Mouse (Mus musculus) heart, postnatal 0 days (tissue): ENCODE data around the gene Spaca7. TPM values are rescaled to one million over a fixed set of nuclear protein-coding genes. Genes with fewer than 3 reads are reported as not detected.
"Not testable (repeated sequence)": the region's sequence is repeated elsewhere in the genome, so short reads cannot be mapped to it uniquely, and the experiment has no call there.

ENCODE experiments used
- ATAC-seq: fragments of 200-750 bp; cut with Nextera tagmentation; 2 replicates; pipeline ENCODE4 v1.8.0; 2017; ENCODE audit warnings: low read depth, moderate number of reproducible peaks, moderate library complexity; ENCODE audit not compliant: insufficient read depth
- DNase-seq: peaks from one replicate; pipeline ENCODE4 v3.0.0-alpha.2; 2016; ENCODE audit warnings: low spot score
- H3K27ac ChIP-seq: fragments of 300-500 bp; sonication (generic); 2 replicates; pipeline ENCODE4 v1.5.1; 2014; ENCODE audit warnings: low read depth, mild to moderate bottlenecking
- H3K27me3 ChIP-seq: fragments of 300-500 bp; sonication (generic); 2 replicates; pipeline ENCODE4 v1.6.1; 2014; ENCODE audit warnings: low read length, mixed read lengths; ENCODE audit not compliant: control insufficient read depth, insufficient read depth
- H3K36me3 ChIP-seq: fragments of 300-500 bp; sonication (generic); replicated peaks from 2 replicates; pipeline ENCODE4 v1.6.1; 2014; ENCODE audit warnings: low read length, mixed read lengths; ENCODE audit not compliant: control insufficient read depth, insufficient read depth
- H3K4me1 ChIP-seq: fragments of 300-500 bp; sonication (generic); 2 replicates; pipeline ENCODE4 v1.6.1; 2014; ENCODE audit warnings: antibody characterized with exemption; ENCODE audit not compliant: control insufficient read depth, insufficient read depth
- H3K4me2 ChIP-seq: fragments of 300-500 bp; sonication (generic); 2 replicates; pipeline ENCODE4 v1.6.1; 2014; ENCODE audit warnings: low read depth, mild to moderate bottlenecking, low read length, moderate library complexity
- H3K4me3 ChIP-seq: fragments of 300-500 bp; sonication (generic); 2 replicates; pipeline ENCODE4 v1.5.1; 2014; ENCODE audit warnings: low read depth, low read length
- H3K9ac ChIP-seq: fragments of 300-500 bp; sonication (generic); replicated peaks from 2 replicates; pipeline ENCODE4 v1.6.1; 2014; ENCODE audit warnings: low read depth, low read length, mixed read lengths
- H3K9me3 ChIP-seq: fragments of 300-500 bp; sonication (generic); replicated peaks from 2 replicates; pipeline ENCODE4 v1.6.1; 2016; ENCODE audit warnings: low read length; ENCODE audit not compliant: control insufficient read depth
- CTCF ChIP-seq: IDR thresholded peaks from 2 replicates; pipeline ENCODE4 v1.5.1; 2016; ENCODE audit warnings: antibody characterized with exemption, control low read depth, low read depth
- EP300 ChIP-seq: IDR thresholded peaks from 2 replicates; pipeline ENCODE4 v1.6.1; 2016; ENCODE audit warnings: antibody characterized with exemption, low read depth
- WGBS: fragments of 180-500 bp; shearing (Covaris S2); extraction: QIAGEN DNeasy Blood & Tissue Kit; methylation state at CpG from one replicate; pipeline ENCODE4 v1.1.7; 2014; 5-methylcytosine and 5-hydroxymethylcytosine counted together
- polyA plus RNA-seq: library from polyadenylated mRNA; unstranded; fragments of >200 nt; fragmentation: Nextera tagmentation; extraction: Ambion mirVana; gene quantifications from 2 replicates; pipeline ENCODE4 v1.2.1, GENCODE M21; 2015
- total RNA-seq: library from RNA; depleted of rRNA; stranded (reverse); fragments of >200 nt; gene quantifications from 2 replicates; pipeline ENCODE4 v1.2.3, GENCODE M21; 2014; ENCODE audit warnings: low replicate concordance

Gene Spaca7
- total and polyA plus RNA-seq, 2 experiments from 2014 or later, result not detected

DNA sequence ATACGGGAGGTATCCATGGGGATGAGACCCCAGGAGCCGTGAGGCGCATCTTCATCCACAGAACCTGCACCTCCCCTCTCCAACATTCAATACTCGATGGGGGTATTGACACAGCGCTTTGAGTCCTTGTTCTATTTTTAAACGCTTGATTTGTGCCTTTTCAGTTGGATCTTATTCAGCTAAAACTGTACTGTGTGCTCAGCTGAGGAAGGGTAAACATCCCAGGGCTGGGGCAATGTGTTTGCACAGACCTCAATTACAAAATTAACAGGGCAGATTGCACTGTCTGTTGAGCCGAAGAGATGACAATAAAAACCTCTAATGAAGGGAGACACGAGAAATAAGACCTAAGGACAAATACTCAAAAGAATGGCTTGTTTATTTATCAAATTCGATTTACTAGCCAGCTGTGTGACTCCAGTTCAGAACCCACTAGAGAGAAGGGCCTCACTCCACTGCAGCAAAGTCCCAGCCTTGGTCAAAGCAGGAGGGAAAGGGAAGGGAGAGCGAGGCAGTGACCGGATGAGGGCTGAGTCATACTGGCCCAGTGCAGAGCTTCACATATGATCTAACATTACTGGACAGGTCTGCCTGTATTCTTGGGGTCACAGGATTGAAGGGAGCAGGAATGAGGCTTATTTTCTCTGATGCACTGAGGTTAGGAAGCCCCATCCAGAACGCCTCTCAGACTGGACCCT is 37.1 kb downstream of the Spaca7 start:
- no peak overlapping the region for H3K27ac ChIP-seq
- TF ChIP-seq EP300, result no peak
- TF ChIP-seq CTCF, result no peak
- WGBS, result 63% methylated on average over 12 of the region's 12 CpGs
- H3K27me3 ChIP-seq, result no peaks in the 10 kb centered on the region
- DNase-seq (no peak), ATAC-seq (no peak)
- H3K9me3 ChIP-seq, result no peaks in the 10 kb centered on the region
- no peak overlapping the region for H3K4me2 ChIP-seq
- no peak overlapping the region for H3K4me3 ChIP-seq
- H3K36me3 ChIP-seq, result peaks cover 4% of the 10 kb centered on the region
- H3K4me1 ChIP-seq, result no peaks in the 10 kb centered on the region
- H3K9ac ChIP-seq, result no peak overlapping the region

GRCm38 (mm10) chr8:12613201-12613600 is 40.4 kb downstream of the Spaca7 start:
- Histone ChIP-seq H3K27ac (no peak overlapping the region), H3K36me3 (peaks cover 23% of the 10 kb centered on the region), H3K4me1 (peaks cover 8% of the 10 kb centered on the region; the same call in 1 of the 2 replicates), H3K4me2 (no peak overlapping the region), H3K27me3 (no peaks in the 10 kb centered on the region), H3K9me3 (no peaks in the 10 kb centered on the region), H3K9ac (no peak overlapping the region), H3K4me3 (no peak overlapping the region)
- ATAC-seq (no peak), DNase-seq (no peak)
- TF ChIP-seq EP300 (no peak), CTCF (no peak)
- WGBS, result 77% methylated on average over 7 of the region's 7 CpGs

- not testable (repeated sequence) for H3K27me3 ChIP-seq, H3K4me3 ChIP-seq, H3K27ac ChIP-seq, H3K9ac ChIP-seq, H3K4me1 ChIP-seq, H3K9me3 ChIP-seq, H3K4me2 ChIP-seq
- WGBS, result 33% methylated on average over 3 of the region's 3 CpGs
- peaks cover 51% of the 10 kb centered on the region for H3K36me3 ChIP-seq
- DNase-seq (peak; percentile 16), ATAC-seq (peak; percentile 87)
Observed at GRCm38 (mm10) chr8:12617369-12617768, 44.5 kb downstream of the Spaca7 start.

DNA sequence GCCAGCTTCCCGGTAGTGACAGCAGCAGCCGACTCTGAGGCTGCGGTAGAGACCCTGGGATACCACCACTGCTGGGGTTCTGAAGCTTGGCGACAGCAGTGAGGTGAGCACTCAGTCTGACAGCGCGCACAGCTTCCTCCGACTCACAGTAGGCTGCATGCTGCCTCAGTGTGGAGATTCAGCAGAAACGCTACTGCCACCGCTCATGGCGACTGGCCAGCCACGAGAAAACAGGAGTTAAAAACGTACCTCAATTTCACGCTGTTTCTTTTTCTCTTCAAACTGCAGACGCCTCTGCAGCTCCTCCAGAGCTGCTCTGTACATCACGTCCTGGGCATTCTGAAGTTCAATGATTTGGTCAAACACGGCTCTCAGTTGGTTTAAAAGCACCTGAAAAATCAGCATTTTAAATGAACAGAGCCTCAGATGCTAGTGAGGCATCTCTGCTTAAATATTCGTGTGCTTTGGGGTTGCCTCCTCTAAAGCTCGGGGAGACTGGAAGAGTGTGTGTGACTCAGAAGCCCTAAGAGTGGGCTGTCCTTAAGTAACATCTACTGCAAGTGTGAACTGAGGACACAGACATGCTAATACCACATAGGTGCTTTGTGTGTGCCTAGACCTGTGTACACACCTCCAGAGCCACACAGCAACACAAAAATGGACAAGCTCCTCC is 48.9 kb downstream of the Spaca7 start:
- Histone ChIP-seq H3K27me3 (no peaks in the 10 kb centered on the region), H3K4me2 (no peak overlapping the region), H3K4me1 (peaks cover under 1% of the 10 kb centered on the region; the same call in 1 of the 2 replicates), H3K36me3 (peaks cover 71% of the 10 kb centered on the region), H3K4me3 (no peak overlapping the region), H3K9ac (no peak overlapping the region), H3K27ac (no peak overlapping the region), H3K9me3 (no peaks in the 10 kb centered on the region)
- no peak for TF ChIP-seq EP300
- TF ChIP-seq CTCF, result no peak
- 93% methylated on average over 18 of the region's 18 CpGs for WGBS
- no peak for ATAC-seq
- no peak for DNase-seq

DNA sequence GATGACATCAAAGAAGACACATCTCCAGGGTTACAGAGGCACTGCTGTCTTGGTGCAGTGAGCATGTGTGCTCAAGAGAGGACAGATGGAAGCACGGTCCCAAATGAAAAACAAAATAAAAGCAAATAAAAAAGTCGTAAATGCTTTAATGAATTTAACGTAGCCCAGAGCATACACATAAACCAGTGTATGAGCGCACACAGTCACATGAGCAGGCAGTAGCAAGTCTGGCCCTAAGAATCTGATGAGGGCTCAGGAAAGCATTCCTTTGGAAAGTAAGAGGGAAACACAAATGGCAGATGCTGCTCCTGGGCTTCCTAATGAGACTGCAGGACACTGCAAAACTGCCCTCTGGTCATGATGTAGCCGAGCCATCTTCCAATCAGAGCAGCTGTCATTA is 53.1 kb downstream of the Spaca7 start:
- Histone ChIP-seq H3K4me3 (no peak overlapping the region), H3K4me2 (no peak overlapping the region), H3K27ac (no peak overlapping the region), H3K4me1 (no peaks in the 10 kb centered on the region), H3K27me3 (no peaks in the 10 kb centered on the region), H3K9ac (no peak overlapping the region), H3K36me3 (peaks cover 75% of the 10 kb centered on the region), H3K9me3 (no peaks in the 10 kb centered on the region)
- TF ChIP-seq CTCF, result no peak
- no peak for TF ChIP-seq EP300
- DNase-seq, result no peak
- 82% methylated on average over 5 of the region's 5 CpGs for WGBS
- ATAC-seq, result no peak
